Mouse (Mus musculus): ENCODE results near the gene Limch1.
A peak's percentile ranks its signal among the peaks of the same experiment; 100 is the strongest.

Gene Limch1

DNA sequence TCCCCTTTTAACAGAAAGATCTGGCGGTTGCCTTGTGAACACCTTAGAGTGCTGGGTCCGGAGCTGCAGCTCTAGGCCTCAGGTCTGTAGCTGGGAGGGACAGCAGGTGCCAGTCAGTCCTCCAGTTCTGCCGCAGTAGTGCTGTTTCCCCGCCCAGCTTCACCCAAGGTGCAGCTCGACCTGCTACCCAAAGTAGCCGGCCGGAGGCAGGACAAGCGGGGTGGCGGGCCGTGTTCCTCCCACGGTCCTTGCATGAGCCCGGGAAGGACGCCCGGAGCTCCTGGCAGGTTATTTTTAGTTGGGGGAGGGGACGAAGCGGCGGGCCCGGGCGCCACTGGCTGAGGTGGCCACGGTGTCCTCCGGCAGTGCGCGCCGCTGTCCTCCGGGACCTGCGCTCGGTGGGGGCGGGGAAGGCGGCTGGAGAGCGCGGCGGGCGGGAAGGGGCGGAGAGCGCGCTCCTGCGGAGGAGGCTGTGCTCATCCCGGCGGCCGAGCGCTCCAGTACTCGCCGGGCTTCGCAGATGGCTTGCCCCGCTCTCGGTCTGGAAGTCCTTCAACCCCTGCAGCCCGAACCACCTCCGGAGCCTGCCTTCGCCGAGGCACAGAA lies at the start of gene Limch1:
Gene Limch1, plus strand, starts transcription at position 438 of the 606 bp plus-strand sequence.
- DNase-seq (ENCODE audit: low spot score): peak; percentile 37

DNA sequence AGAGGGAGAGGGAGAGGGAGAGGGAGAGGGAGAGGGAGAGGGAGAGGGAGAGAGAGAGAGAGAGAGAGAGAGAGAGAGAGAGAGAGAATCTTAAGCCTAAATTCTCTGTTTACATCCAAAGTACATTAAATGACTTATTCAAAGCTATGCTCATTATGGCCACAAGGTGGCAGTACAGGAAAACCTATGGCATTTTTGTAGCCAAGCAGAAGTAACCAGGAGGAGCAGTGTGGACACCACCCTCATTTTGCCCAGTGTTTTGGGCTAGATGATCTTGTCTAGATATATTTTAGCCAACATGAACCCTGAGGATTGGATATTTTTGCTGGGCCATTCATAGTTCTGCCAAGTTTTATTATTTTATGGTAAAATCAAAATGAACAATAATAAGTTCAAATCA lies 48.5 kb upstream of the Limch1 start:
- DNase-seq (ENCODE audit: low spot score): no peak

DNA sequence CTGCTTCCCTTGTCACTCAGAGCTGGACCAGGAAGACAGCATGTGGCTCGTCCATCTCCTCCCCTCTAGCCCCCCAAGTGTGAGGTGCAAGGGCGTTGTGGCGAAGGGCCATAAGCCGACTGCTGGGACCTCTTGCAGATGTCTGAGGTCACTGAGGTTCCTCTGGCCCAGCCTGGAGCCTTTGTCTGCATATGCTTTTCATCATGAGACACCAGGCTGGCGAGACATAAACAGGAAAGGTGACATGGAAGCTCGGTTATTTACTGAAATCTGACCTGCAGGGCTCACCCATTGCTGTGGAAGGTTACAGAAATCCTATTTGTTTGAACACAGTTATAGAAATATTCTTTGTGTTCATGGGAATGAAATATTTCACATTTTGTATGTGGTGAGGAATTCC lies 45.7 kb upstream of the Limch1 start:
- DNase-seq (ENCODE audit: low spot score): no peak

DNA sequence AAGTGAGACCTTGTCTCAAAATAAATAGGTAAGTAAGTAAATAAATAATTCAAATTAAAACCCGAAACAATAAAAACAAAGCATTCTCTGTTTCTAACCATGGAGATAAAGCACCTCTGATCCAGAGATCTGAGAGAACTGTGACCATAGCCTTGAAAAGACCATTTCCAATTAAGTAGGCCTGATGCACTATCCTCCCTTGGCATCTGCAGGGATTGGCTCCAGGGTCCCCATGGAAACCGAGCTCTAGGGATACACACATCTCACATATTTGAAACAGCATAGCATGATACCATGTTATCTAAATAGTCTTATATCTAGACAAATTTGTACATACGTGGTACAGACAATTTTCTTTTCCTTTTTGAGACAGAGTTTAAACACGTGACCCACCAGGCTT lies 43.7 kb upstream of the Limch1 start:
- no peak for DNase-seq (ENCODE audit: low spot score)

DNA sequence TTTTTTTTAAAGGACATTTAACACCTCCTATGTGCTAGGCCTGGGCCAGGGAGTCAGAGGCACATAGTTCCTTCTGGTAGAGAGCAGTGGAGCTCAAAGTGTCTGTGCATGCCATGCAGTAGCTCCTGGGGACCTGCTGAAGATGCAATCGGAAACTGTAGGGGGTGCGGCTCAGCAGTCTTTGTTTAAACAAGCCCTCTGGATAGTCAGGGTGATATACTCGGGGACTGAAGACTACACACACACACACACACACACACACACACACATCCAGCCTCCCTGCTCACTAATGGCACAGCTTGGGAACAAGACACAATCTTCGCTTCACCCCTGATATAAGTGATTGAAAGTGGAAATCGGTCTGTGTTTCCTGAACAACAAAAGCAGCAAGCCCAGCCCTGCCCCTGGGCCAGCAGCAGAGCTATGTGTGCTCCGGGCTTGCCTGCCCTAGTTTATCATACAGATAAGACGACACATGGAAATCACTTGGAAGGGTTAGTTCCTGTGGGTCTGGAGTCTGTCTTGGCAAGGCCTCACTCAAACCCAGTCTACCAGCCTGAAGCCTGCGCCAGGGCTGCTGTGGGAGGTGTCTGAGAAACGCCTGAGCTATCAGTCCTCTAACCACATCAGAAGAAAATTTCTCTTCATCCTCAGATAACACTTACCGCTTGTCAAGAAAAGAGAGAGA lies 42.2 kb upstream of the Limch1 start:
- no peak for DNase-seq (ENCODE audit: low spot score)

DNA sequence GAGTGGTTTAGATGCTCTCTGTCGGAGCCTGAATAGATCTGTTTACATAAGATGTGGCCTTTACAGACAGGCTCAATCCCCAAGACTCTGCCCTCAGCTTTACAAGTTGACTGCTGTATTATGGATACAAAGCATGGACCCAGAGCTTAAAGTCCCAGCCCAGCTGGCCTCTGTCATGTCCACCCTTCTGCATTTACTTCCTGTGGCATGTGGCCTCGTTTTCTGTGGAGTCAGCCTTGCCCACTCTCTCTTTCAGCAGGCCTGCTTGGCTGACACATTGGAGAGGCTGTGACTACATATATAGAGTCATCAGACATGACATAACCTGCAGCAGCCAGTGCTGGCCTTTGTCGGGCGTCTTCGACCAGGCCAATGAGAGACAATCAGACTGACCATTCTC lies 37.8 kb upstream of the Limch1 start:
- DNase-seq (ENCODE audit: low spot score): no peak

DNA sequence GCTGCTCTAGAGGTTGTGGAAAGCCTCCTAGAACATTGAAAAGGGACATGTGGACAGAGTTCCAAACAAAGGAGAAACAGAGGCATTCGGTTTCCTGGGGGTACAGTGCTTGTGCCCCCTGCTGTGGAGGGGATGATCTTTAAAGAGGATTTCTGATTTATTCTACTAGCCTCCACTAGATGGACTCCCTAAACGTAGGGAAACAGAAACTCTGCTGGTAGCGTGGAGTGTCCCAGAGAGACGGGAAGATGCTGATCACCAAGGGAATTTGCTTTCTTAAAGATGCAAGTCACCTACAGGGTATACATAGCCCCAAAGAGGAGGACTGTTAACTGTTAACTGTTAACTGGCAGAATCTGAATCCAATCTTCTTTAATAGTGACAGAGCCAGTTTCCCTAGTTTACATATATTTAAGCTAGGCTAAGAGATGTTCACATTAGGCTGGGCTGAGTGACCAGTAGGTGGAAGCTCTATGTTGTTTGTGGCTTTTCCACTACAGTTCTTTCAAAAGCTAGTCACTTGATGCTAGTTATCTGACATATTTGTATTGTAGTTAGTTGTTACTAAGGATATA lies 35.1 kb upstream of the Limch1 start:
- no peak for DNase-seq (ENCODE audit: low spot score)

DNA sequence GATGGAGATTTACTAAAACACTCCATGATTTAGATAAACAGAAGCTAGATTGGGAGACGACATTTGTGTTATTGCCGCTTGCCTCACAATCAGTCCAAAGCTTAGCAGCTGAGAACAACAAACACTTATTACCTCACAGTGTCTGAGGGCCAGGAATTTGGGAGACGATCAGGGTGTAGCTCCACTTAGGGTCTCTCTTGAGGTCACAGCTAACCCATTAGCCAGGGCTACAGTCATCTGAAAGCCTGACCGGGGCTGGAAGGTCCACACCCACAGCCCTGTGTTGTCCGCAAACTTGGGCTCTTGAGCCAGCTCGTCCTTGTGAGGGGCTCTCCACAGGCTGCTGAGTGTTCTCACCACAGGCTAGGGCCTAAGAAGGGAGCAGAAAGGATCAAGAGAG lies 32.8 kb upstream of the Limch1 start:
- no peak for DNase-seq (ENCODE audit: low spot score)

DNA sequence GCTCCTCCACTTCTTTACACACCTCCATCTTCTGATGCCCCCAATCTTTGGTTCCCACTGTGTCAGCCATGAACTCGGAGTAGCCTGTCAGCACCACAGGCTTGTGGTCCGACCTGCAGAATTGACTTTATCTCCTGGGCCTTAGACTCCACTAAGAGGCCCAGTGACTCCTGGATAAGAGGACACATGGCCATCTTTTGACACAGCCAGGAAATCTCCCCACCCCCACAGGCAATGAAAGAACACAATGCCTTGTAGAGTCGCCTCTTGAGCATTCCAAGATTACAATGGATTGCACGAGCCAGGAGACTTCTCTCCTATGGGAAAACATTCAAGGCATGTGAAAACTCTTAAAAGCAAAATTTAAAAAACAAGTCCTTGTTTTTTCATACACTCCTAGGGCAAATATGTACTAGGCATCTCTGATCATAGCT lies 30.1 kb upstream of the Limch1 start:
- DNase-seq (ENCODE audit: low spot score): no peak

DNA sequence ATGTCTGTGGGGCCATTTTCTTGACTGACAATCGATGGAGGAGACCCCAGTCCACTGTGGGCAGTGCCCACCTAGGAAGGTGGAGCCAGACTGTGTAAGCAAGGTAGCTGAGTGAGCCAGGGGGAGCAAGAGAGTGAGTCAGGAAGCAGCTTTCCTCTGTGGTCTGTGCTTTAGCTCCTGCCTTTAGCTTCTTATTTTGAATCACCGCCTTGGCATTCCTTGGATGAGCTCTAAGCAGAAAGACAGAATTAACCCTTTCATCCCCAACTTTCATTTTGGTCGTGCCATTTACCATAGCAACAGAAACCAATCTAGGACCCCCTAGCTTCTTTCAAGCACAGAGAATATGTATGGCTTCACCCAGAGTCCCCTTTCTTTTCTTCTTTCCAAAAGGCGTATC lies 27.7 kb upstream of the Limch1 start:
- DNase-seq (ENCODE audit: low spot score): no peak

DNA sequence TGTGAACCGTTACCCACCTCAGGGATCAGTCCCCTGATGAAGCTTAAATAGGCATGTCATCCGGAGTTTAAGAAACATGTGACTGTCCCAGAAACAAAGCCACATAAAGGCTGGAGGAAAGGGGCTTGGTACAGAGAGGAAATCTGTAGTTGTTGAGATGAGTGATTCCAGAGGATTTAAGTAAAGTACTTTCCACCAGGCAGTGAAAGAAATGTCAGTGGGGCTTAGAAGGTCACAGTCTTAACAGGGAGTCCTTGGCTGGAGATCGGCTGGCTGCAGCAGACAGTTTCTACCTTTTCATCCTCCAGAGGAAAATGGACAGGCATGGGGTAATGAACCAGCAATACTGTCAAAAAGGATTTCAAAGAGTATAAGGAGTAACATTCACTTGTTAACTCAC lies 27.2 kb upstream of the Limch1 start:
- DNase-seq (ENCODE audit: low spot score): no peak

DNA sequence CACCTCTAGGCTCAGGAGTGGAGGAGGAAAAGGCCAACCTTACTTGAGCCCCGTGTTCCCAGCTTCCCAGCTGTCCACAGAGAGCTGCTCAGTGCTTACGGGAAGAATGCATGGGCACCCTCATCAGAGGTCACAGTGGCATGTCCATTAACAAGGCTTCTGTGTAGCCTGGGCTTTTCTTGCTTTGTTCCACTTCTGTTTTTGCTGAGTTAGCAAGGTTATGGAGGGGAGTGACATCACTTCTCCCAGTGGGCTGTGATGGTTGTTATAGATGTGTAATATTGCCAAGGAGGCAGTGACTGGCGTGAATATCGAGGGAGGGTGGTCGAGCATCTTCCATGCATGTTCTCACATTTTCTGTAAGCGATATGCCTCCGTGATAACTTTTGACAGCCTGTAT lies 26.7 kb upstream of the Limch1 start:
- no peak for DNase-seq (ENCODE audit: low spot score)

DNA sequence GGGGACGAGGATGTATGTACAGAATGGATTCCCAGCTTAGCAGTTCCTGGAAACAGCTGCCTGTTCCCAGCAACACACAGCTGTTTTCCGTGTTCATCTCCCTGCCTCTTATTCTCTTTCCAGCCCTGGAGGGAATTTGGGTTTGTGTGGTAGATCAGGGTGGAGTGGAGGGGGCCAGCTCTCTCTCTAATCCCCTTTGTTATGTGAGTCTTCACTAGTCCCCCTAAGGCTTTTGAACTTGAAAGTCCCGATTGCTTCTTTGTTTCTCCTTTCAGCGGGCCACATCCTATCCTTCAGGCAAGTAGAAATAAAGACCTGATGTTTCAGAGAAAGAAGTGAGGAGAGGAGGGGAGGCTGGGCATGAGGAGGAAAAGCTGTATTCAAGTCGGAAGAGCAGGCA lies 24.7 kb upstream of the Limch1 start:
- DNase-seq (ENCODE audit: low spot score): no peak

DNA sequence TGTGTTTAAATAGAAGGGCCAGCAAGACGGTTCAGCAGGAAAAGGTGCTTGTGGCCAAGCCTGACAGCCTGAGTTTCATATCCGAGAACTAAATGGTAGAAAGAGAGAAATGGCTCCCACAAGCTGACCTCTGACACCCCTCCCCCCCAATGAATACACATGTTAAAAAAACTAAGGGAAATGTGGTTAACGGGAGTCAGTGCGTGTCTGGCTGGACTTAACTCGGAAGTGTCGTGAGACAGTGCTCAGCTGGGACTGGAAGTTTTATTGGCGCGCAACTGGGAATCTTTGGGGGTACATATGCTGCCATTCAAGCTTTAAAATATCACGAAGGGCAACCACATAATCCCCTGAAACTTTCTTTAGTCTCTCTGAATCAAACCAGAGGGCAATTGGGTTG lies 23.0 kb upstream of the Limch1 start:
- DNase-seq (ENCODE audit: low spot score): no peak

DNA sequence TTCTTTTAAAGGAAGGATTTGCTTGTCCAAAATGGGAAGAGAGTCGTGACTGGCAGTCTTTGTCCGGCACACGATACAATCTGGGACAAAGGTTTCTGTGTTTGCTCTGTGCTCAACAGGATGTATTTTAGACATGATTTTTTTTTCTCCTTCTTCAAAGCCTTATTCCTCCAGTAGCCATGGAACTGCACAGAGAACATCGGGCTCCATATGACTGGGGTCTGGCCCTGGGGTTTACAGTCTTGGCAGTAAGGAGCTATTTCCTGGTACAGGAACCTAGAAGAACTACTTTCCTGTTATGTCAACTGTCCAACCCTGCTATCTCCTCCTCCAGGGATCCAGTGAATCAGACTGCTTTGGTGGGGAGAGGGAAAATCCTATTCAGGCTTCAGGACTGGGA lies 22.6 kb upstream of the Limch1 start:
- no peak for DNase-seq (ENCODE audit: low spot score)

DNA sequence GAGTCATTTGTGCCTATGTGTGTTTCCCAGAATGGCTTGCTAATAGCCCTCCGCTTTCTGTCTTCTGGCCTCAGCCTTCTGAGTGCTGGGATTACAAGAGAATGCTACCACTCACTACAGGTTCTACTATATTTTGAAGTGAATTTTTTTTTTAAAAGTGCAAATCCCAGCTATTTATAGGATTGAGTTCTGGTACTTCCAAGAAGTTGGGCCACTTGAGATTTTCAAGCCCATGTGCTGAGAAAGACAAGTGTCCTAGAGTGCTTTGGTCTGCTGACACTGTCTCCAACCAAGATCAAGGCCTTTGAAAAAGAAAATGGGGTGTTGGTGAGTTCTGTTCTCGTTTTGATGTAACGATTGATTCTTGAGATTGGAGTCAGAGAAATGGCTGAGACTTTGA lies 22.0 kb upstream of the Limch1 start:
- DNase-seq (ENCODE audit: low spot score): no peak

DNA sequence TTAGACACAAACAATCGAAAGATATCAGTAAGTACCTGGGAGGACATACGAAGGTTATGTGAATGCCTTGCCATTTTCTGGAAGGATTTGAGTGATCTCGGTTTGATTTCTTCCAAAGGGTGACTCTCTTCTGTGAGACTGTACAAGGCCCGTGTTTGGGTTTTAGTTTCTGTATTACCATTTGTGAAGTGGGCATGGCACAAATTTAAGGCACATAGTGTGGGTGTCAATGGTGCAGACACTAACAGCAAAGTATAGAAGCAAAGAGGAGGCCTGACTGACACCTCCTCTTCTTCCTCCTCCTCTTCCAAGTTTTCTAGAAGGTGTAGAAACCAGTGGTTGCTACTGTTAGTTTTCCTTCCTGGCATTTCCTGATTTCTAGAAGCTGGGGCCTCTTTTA lies 16.3 kb upstream of the Limch1 start:
- DNase-seq (ENCODE audit: low spot score): no peak

DNA sequence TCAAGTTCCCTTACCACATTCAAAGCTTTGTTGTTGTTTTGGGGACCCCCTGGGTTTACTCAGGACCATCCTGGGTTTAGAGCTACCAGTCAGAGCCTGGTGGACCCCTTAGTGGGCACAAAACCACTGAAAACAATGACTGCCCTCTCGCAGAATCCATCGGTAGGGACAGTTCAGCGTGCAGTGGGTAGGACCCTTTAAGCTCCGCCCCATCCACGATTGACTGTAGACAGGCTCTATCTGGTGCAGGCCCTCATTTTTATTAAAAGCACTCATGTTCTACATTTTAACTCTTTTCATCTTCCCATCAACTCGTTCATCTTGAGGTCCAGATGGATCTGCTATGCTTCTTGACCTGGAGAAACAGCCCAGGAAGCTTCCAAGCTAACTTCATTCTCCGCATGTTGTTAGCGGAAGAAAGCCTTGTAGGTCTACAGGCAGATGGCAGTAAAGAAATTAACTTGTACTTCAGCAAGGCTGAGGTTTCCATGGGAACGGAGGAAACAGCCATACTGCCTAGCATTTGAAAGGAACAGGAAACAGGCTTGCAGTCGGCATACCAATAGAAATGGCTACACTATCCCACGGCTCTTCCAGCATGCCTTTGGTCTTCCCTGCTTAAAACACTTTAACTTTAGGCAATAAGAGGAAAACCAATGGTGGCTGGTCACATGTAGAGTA lies 14.9 kb upstream of the Limch1 start:
- DNase-seq (ENCODE audit: low spot score): no peak

DNA sequence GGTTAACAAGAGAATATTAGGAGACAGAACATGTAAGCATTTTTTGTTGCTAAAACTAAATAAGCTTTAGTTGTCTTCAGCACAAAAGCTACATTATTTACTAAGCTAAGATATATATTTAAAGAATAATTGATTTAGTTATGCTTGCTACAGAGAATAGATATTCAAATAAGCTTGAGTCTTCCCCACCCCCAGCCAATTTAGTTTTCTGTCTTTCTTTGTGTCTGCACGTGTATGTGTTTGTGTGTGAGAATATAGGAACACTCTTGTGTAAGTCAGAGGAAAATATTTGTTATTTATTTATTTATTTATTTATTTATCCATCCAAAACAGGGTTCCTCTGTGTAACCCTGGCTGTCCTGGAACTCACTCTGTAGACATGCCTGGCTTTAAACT lies 14.3 kb upstream of the Limch1 start:
- DNase-seq (ENCODE audit: low spot score): no peak

DNA sequence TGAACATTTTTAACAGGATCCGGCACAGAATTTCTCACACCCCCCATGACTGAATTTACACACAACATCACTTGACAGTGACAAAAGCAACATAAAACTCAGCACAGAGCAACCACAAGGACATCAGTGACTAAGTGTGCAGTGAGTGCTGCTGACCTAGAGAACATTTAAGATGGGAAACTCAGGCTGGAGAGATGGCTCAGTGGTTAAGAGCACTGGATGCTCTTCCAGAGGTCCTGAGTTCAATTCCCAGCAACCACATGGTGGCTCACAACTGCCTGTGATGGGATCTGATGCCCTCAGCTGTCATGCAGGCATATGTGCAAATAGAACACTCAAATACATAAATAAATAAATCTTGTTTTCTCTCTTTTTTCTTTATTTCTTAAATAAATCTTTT lies 12.1 kb upstream of the Limch1 start:
- DNase-seq (ENCODE audit: low spot score): no peak

DNA sequence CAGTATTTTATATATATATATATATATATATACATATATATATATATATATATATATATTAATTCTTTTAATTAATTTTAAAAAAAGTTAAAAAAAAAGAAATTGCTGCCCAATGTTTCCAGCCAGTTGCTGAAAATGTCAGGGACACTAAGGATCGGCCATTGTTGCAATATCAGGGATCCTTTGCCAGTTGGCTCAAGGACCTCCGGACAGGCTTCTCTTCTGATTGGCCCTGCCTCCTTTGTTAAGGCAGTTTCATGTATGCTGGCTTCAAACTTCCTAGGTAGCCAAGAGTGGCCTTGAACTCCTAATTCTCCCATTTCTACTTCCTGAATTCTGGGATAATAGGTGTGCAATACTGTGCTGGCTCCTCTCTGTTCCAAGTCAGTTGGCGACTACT lies 6.3 kb upstream of the Limch1 start:
- DNase-seq (ENCODE audit: low spot score): no peak

DNA sequence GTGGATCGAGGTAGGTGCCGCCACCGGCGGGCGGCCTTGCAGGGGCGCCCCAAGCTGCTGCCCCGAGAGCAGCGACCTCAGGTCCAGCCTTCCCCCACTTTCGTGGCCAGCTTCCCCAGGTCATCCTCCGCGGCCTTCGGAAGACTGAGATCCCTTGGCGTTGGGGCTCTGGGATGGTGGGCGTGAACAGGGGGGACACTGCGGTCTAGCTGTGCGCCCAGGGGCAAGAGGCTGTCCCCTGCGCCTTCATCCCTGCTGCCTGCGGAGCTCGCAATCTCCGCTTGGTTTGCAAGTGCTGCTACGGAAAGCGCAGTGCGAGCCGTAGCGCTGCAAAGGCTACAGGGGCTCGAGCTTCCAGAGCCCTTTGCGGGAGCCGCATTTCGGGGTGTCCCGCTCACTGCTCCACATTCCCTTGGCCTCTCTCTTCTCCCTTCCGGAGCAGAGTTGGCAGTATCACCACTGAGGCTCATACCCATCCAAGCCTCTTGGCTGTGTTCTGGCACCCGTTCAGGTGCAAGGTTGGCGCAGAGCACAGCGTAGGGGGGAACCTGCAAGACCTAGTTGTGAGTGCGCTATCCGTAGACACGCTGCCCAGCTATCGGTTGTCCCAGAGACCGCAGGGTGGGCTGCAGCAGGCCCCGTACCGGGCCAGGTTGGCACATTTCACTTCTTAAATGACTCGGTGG lies 512 bp downstream of the Limch1 start:
- peak; percentile 12 for DNase-seq (ENCODE audit: low spot score)

DNA sequence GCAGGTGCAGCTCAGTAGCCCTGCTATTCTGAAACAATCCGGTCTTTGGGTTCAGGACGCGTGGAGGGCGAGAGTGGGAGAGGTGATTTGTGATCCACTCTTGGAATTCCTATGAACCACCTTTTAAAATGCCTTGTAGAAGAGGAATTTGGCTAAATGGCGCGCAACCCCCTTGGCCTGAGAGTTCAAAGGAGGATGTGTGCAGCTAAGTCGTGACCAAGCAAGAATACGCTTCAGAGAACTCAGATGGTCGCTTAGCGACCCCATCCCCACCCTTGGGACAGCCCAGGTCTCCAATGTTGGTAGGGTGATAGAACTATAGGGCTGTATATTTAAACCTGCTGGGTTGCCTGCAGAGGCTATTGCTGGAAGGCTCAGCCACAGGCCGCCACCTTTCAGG lies 1.1 kb downstream of the Limch1 start:
- DNase-seq (ENCODE audit: low spot score): no peak

Measured in testis, postnatal 14 days (tissue).